Mouse (Mus musculus) ES-Bruce4 (cell line): Measurements from ENCODE around the gene Tarsl2. TPM values are rescaled to one million over a fixed set of nuclear protein-coding genes. Genes with fewer than 3 reads are reported as not detected.

Experiments used
- H3K27ac ChIP-seq: 2 replicates; pipeline ENCODE4 v1.5.1; 2012; ENCODE audit warnings: low read length, inconsistent platforms; ENCODE audit not compliant: insufficient read depth
- H3K27me3 ChIP-seq: 2 replicates; pipeline ENCODE4 v1.6.1; 2012; ENCODE audit warnings: mild to moderate bottlenecking, low read length, inconsistent platforms; ENCODE audit not compliant: control insufficient read depth, poor library complexity, insufficient read depth, severe bottlenecking
- H3K36me3 ChIP-seq: 2 replicates; pipeline ENCODE4 v1.6.1; 2012; ENCODE audit warnings: inconsistent platforms, mild to moderate bottlenecking, low read length, moderate library complexity; ENCODE audit not compliant: control insufficient read depth, poor library complexity, insufficient read depth, severe bottlenecking
- H3K4me1 ChIP-seq: one replicate; pipeline ENCODE4 v1.8.1; 2011; ENCODE audit warnings: low read length; ENCODE audit not compliant: control insufficient read depth, insufficient read depth
- H3K4me3 ChIP-seq: 2 replicates; pipeline ENCODE4 v1.5.1; 2011; ENCODE audit warnings: low read depth, mild to moderate bottlenecking, low read length
- H3K9ac ChIP-seq: 2 replicates; pipeline ENCODE4 v1.6.1; 2012; ENCODE audit warnings: low read depth, mild to moderate bottlenecking, inconsistent platforms; ENCODE audit not compliant: poor library complexity, severe bottlenecking
- H3K9me3 ChIP-seq: replicated peaks from 2 replicates; pipeline ENCODE4 v1.6.1; 2012; ENCODE audit warnings: mild to moderate bottlenecking, low read length, inconsistent platforms; ENCODE audit not compliant: control insufficient read depth, poor library complexity, insufficient read depth, severe bottlenecking
- CTCF ChIP-seq: IDR thresholded peaks from one replicate; pipeline ENCODE4 v1.8.1; 2011; ENCODE audit warnings: low read depth, low read length
- EP300 ChIP-seq: IDR thresholded peaks from 2 replicates; pipeline ENCODE4 v1.6.1; 2011; ENCODE audit warnings: low read depth, low read length; ENCODE audit not compliant: insufficient read depth
- POLR2A ChIP-seq: IDR thresholded peaks from one replicate; pipeline ENCODE4 v1.8.1; 2011; ENCODE audit warnings: low read length; ENCODE audit not compliant: insufficient read depth
- polyA plus RNA-seq: library from polyadenylated mRNA; stranded (reverse); fragments of >200 nt; gene quantifications from 2 replicates; pipeline ENCODE4 v1.2.4, GENCODE M21; 2011; ENCODE audit warnings: low read depth; ENCODE audit not compliant: missing spikeins, insufficient read depth, insufficient read length

The Tarsl2 gene
- 5.8 and 8.3 TPM in 2 replicates for polyA plus RNA-seq

- no peaks in the 10 kb centered on the region for H3K4me1 ChIP-seq
- H3K27me3 ChIP-seq, result peaks cover 2% of the 10 kb centered on the region; the same call in 1 of the 2 replicates
- no peak within 1 kb of the TSS for H3K27ac ChIP-seq
- H3K9me3 ChIP-seq, result no peaks in the 10 kb centered on the region
- peak within 1 kb of the TSS; percentile 68 for H3K9ac ChIP-seq
- H3K36me3 ChIP-seq, result no peaks in the 10 kb centered on the region
- TF ChIP-seq EP300 (no peak), CTCF (no peak), POLR2A (no peak)
- H3K4me3 ChIP-seq, result peak within 1 kb of the TSS; percentile 71
Observed at GRCm38 (mm10) chr7:65644643-65645351, at the start of gene Tarsl2. TSS of gene Tarsl2 (plus strand) at chr7:65644898.

DNA sequence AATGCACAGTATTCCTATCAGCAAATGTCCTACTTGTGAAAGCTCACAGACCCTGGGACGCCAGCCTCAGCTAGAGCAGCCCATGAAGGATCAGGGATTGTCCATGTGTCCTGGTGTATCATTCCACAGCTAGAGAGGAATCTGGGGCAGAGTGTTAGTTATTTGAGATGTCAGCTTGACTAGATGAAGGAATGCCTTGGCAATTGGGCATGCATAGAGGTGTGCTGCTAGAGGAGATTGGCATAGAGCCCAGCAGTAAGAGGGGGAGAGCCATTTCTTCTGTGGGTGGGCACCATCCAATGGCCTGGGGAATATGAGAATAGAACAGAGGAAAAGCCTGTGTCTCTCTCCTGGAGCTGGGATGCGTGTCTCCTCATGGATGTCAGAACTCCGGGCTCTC, 38.6 kb upstream of the Tarsl2 start:
- H3K27me3 ChIP-seq, result no peaks in the 10 kb centered on the region
- H3K9ac ChIP-seq, result no peak overlapping the region
- no peak overlapping the region for H3K27ac ChIP-seq

DNA sequence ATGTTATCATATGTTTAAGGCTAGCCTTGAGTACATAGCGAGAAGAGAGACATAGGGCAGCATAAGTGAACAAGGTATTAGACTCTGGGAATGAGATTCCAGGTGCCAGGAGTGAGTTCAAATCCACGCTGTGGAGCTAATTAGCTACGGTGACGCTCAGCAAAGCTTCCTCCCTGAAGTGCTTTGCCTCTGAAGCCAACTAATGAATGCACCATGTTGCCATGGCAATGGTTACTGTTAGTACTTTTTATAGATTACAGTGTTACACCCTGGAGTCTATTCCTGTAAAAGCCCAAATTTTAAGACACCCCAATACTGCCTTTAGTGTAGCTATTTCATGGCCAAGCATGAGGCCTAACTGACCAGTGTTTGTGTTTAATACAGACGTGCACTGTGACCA, 37.7 kb upstream of the Tarsl2 start:
- Histone ChIP-seq H3K4me1 (no peaks in the 10 kb centered on the region), H3K4me3 (no peak overlapping the region)
- TF ChIP-seq CTCF (no peak), POLR2A (no peak), EP300 (no peak)

More for the DNA sequence above, 38.6 kb upstream of the Tarsl2 start:
- Histone ChIP-seq H3K4me3 (no peak overlapping the region), H3K36me3 (no peaks in the 10 kb centered on the region), H3K9me3 (no peaks in the 10 kb centered on the region), H3K4me1 (no peaks in the 10 kb centered on the region)
- TF ChIP-seq CTCF, result no peak
- TF ChIP-seq POLR2A, result no peak
- TF ChIP-seq EP300, result no peak

DNA sequence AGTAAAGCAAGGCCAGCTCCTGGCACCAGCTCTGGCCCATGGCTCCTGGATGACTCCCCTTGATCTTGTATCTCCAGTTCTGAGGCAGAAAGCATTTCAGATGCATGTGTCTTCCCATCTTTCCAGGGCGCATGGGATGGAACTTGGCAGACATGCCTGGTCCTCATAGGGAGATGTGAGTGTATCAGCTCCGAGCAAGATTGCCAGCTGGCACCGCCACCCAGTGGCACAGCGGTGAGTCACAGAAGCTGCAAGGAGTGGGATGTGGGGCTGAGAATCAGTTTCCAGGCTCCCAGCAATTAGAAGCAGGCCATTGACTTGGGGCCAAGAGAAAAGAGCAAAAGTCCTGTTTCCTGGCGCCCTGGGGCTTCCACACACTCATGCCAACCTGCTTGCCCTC, 34.5 kb upstream of the Tarsl2 start:
- H3K9ac ChIP-seq, result no peak overlapping the region
- TF ChIP-seq CTCF (peak; percentile 24), EP300 (no peak)
- no peaks in the 10 kb centered on the region for H3K27me3 ChIP-seq

More for the DNA sequence above, 37.7 kb upstream of the Tarsl2 start:
- H3K36me3 ChIP-seq, result no peaks in the 10 kb centered on the region
- H3K9ac ChIP-seq, result no peak overlapping the region
- H3K9me3 ChIP-seq, result no peaks in the 10 kb centered on the region
- no peaks in the 10 kb centered on the region for H3K27me3 ChIP-seq
- no peak overlapping the region for H3K27ac ChIP-seq

DNA sequence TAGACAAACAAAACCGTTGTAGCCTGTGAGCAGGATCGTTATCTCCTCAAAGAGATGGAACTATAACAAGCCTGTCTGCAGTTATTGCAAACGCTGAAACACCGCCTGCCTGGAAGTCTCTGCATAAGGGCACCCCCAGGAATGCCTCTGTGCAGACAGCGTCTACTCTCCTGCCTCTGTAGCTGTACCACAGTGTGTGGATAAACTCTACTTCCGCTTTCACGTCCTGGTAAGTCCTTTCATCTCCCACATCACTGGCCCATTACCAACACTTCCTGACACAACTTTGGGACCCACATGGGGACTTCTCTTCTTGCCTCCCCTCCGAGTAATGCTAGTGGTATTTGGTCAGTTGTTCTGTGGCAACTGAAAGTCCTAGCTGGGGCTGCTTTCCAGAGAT, 34.0 kb upstream of the Tarsl2 start:
- Histone ChIP-seq H3K27ac (no peak overlapping the region), H3K4me3 (no peak overlapping the region), H3K4me1 (no peaks in the 10 kb centered on the region), H3K9me3 (no peaks in the 10 kb centered on the region), H3K27me3 (no peaks in the 10 kb centered on the region), H3K9ac (no peak overlapping the region), H3K36me3 (no peaks in the 10 kb centered on the region)
- TF ChIP-seq EP300 (no peak), POLR2A (no peak), CTCF (no peak)

More for the DNA sequence above, 34.5 kb upstream of the Tarsl2 start:
- Histone ChIP-seq H3K36me3 (no peaks in the 10 kb centered on the region), H3K9me3 (no peaks in the 10 kb centered on the region), H3K27ac (no peak overlapping the region), H3K4me1 (no peaks in the 10 kb centered on the region), H3K4me3 (no peak overlapping the region)

- H3K9me3 ChIP-seq, result no peaks in the 10 kb centered on the region
- no peak overlapping the region for H3K4me3 ChIP-seq
- no peak overlapping the region for H3K27ac ChIP-seq
- H3K9ac ChIP-seq, result no peak overlapping the region
- TF ChIP-seq EP300, result no peak
- TF ChIP-seq POLR2A, result no peak
- H3K4me1 ChIP-seq, result no peaks in the 10 kb centered on the region
- H3K27me3 ChIP-seq, result no peaks in the 10 kb centered on the region
- H3K36me3 ChIP-seq, result no peaks in the 10 kb centered on the region
Observed at GRCm38 (mm10) chr7:65611298-65611697, 33.4 kb upstream of the Tarsl2 start.
